Mouse (Mus musculus) embryo, embryonic 9.5 days (tissue): ENCODE results near the gene Prkcb.

Source experiments
- DNase-seq: peaks from one replicate; pipeline ENCODE4 v3.0.0-alpha.2; 2017; ENCODE audit errors: extremely low spot score

Prkcb gene

DNA sequence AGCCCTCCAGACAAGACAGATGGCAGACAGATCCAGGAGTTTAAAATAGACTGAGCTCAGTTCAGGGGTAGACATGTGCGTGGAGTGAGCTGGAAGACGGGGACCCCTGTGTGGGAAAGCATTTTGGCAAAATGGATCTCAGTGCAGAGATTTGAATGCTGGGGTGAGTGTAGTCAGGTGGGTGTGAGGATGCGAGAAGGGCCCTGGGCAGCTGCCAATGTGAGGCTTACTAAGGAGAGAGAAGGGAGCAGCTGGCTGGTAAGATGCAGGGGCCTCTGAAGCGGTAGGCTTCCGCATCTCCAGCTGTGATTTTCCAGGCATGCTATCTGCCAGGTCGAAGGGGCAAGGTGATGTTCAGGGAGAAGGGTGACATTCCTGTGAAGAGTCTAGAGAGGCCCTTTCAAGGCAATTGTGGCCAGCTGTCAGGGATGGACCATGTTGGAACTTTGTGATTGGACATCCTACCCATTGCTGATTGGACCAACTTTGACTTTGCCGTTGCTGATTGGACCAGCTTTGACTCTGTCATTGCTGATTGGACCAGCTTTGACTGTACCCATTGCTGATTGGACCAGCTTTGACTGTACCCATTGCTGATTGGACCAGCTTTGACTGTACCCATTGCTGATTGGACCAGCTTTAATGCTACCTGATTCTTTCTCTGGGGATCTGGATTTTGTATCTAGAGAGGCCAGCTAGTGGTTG lies 78.9 kb downstream of the Prkcb start:
- no peak for DNase-seq

DNA sequence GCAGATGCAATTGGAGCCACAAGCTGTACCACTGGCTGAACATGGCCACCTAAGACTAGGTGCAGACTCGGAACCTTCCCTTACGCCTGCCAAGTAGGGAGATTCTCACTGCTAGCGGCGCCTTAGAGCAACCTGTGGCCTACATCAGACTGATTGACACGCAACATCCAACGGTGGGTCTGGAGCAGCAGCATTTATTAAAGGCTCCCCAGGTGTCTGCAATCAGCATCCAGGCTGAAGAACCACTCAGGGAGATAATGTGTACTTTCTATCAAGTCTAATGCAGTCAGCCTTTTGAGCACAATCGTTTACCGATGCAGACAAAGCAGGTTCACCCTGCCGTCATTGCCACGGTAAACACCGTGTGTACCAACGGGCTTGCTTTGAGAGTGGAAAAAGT lies 81.9 kb downstream of the Prkcb start:
- no peak for DNase-seq

DNA sequence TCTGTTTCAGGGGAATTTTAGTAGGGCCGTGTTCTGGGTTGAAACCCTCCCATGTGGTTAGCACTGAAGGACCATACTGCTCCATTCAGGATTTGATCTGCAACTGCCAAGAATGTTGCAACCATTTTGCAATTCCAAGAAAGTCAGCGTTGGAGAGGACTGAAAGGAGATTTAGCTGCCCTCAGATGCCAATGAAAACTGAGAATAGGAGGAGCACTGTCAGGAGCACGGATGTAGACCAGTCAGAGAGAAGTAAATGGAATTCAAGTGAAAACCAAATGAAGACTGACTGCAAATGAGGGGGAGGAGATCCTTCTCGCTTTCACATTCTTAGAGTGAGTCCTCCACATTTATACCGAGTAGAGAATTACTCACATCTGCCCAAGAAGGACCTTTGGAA lies 83.4 kb downstream of the Prkcb start:
- no peak for DNase-seq

DNA sequence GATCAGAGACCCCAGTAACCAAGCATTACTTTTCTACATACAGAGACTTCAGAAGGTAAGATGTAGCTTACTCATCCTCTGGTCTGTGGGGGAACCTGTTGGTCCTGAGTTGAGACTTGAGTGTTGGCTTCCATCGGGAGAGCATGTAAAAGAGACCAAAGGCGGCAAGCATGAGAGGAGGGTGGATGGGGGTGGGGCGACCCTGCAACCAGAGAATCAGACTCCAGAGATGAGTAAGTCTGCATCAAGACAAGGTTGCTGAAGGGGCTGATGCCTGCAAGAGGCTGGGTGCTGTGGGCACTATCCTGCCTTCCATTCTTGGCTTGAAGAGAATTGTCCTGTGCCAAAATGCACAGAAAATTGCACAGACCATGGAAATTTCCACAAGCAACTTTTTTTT lies 83.8 kb downstream of the Prkcb start:
- DNase-seq: no peak

DNA sequence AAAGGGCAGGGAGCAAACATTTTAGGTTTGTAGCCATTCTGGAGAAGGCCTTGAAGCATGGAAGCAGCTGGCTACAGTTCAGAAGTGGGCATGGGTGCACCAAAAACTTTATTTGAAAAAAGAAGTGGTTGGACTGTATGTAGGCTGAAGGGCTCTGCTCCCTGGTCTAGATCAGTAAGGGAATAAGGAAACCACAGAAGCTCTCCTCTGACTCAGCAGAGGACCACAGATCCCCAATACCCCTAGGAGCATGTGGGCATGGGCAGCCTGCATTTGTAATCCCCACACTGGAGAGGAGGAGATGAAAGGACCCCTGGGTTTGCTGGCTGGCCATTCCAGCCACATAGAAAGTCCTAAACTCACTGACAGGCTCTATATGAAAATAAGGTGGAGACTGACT lies 88.3 kb downstream of the Prkcb start:
- no peak for DNase-seq

DNA sequence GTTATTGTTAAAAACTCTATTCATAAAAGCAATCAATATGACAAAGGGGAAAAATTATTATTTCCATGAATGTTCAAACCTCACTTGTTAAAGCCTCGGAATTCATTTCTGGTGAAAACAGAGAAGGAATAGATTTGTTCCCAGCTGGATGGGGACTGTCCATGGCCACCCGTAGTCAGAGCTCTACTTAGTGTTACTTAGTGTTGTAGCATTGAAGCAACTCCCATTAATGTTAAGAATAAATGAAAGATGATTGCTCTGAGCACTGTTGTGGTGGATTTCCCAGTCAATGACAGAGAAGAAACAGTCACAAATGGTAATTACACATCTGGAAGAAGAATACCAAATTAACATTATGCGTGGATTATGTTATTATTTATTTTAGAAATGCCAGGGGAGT lies 89.4 kb downstream of the Prkcb start:
- no peak for DNase-seq

DNA sequence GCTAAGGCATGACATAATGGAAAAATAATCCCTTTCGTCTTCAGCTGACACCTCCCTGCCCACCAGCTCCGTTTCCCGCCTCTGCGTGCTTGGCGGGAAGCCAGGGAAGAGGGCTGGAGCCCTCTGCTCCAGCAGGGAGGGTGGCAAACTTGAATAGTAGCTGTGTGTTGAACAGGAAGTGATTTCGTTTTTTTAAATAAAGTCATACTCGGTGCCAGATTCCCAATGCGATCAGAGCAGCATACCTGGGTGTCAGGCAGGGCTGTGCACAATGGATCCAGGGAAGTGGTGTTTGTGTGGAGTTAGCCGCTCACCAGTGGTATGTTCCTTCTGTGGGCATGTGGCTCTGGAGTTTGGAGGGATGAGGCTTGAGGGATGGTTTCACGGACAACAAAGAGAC lies 89.9 kb downstream of the Prkcb start:
- no peak for DNase-seq

DNA sequence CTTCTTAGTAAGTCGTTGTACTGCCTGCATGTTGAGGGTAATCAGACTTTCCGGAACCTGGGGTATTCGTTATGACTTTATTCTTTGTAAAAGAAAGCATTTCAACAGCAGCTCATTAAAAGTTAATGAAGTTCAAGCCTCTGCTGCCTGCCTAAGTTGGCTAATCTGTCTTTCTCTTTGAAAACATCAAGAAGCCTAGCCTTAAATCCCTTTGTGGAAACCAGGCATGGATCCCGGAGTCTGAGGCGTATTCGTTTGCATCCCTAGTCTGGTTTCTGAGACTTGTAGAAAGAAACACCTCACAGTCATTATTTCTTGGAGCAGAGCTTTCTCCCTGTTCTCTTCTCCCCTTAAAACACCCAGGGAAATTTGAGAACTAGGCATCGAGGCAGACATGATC lies 90.7 kb downstream of the Prkcb start:
- DNase-seq: no peak

DNA sequence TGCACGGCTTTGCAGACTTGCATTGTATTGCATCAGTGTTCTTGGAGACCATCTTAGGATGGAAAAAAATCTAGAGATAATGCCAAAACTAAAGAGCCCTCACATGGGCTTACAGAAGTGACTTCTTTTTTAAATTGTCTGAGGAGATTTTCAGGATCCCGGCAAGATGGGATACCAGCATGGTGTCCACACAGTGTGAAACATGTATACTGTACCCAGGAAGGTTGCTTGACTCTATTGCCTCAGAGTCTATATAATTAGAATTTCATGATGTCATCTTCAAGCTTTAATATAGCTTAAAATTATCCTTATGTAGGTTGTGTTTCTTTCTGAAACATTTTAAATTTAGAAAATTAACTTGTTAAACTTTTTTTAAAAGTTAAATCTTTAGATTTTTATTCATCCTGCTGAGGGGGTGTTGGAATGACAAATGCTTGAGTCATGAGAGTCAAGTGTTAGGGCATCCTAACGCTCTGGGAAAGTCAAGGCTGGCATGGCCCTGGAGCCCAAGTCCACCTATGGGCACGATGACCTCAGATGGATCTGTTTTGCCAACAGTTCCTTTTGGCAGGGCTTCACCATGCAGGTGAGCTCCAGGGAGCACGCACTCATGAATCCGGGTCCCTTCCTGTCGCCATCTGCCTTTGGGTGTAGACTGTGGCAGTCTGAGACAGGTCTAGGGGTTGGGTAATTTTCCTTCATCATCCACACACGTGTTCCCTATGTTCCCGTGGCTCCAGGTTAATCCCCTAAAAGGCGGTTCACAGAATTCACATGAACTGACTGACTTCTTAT lies 92.0 kb downstream of the Prkcb start:
- no peak for DNase-seq

DNA sequence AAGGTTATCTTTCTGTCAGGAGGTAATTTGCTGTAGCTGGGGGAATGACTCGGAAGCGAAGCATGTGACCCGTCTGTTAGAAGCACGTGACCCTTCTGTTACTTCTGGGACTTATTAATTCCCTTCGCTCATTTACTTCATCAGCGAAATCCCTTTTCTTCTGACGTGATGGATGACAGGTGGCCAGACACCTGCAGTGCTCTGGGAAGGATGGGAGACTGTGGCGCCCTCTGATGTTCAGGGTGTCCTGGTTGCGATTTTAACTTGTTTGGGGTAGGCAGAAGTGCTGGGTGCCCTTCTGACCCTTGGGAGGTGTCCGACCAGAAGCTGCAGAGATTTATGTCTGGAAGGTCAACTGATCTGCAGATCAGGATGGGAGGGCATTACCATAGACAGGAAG lies 93.0 kb downstream of the Prkcb start:
- peak; percentile 18 for DNase-seq

DNA sequence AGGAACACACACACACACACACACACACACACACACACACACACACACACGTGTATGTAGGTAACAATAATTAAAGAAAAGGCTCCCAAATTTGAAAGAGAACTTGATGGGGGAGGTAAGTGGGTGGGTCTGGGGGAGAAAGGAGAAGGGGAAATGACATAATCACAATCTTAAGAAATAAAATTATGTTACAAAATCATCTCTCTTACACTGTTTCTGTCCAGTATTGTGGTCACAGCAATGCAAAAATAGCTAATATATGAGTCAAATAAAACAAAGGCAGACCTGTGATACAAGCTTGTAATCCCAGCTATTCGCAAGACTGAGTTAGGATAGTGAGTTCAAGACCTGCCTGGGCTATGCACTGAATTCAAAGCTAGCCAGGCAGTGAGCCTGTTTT lies 94.7 kb downstream of the Prkcb start:
- no peak for DNase-seq

DNA sequence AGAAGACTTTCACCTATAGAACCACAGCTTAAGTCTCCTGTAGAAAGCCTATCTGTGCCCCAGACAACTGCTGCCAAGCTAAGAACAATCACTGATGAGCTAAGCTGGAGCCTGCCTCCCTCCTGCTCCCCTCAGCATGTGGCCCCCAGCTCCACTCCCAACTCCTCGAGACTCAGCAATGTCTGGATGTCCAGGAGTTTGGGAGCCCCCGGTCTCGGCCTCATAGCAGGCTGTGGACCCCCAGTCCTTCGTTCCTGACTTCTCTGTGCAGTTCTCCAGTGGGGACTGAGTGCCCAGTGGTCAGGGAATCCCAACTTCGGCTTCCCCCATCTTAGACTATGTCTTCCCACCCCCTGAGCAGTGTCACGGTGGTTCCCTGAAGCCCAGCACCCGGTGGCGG lies 96.3 kb downstream of the Prkcb start:
- DNase-seq: no peak

DNA sequence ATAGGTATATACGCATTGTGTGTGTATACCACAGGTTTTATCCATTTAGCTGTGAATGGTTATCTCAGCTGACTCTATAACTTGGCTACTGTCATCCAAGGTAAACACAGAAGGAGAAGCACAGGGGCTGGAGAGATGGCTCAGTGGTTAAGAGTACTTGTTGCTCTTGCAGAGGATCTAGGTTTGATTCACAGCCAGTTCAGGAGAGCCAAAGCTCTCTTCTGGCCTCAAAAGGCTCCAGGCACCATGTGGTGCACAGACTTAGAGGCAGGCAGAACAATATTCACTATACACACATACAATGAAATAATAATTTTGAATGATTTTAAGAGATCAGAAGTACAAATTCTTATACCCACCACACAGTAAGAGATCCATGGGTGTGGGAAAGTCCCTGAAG lies 98.0 kb downstream of the Prkcb start:
- DNase-seq: no peak

DNA sequence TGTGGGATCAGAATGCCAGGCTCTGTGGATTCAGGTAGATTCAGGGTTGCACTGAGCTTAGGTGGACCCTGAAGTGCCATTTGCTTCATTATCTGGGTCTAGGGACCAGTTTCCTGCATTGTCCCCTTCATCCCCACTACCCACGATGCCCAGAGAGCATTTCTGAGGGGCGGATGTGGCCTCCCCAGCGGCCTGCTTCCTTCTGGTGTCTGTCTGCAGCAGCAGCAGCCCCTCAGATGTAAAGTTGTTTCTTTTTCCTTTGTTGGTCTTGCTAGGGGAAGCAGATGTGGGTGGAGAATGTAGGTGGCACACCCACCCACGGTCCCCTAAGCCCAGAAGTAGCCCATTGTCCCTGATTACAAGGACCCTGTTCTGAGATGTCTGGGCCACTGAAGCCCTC lies 99.3 kb downstream of the Prkcb start:
- no peak for DNase-seq

DNA sequence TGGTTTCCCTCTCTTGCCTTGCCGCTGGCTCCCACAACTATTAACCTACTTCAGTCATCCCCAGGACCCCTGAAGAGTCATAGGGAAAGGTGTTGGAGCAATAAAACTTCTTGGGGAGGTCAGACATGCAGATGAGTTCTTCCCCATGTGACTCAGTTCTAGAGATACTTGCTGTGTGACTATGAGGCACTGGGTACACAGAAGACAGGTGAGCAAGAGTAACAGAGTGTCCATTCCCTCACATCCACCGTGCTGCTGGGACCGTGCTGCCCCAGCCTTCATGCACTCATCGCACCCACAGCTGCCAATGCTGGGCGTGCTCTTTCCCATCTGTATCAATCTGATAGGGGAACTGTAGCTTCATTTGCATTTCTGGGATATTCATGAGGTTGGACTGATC lies 100.3 kb downstream of the Prkcb start:
- no peak for DNase-seq

DNA sequence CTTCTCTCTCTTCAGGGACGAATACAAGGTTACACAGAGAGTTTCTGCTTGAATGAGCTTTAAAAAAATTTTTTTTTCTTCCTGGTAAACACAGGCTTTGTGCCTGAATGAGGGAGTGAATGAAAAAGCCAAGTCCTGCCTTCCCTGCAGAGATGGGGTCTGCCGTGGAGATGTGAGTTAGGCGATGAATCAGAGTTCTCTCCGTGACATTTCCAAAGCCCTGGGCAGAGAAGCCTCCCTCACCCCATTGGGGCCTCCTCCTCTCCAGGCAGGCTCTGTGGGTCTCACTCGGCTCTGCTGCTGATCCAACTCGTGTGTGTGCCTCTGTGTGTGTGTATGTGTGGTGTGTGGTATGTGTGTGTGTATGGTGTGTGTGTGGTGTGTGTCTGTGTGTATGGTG lies 101.1 kb downstream of the Prkcb start:
- DNase-seq: no peak

DNA sequence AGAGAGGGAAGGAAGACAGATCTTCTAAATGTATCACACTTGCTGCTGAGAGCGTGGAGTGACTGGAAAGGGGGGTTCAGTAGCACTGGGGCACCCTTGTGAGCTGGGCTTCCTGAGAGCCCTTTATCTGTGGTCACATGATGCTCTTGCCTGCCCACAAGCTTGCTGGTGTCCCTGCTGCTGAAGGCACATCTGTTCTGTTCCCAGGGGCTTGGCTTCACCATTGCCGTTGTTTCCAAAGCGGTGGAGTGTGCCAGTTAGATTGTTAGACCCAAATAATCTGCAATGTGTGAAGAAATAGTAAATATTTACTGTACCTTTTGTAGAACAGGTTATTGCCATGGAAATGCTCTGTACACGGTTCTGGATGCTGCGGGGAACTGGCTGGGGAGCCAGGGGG lies 101.6 kb downstream of the Prkcb start:
- no peak for DNase-seq

DNA sequence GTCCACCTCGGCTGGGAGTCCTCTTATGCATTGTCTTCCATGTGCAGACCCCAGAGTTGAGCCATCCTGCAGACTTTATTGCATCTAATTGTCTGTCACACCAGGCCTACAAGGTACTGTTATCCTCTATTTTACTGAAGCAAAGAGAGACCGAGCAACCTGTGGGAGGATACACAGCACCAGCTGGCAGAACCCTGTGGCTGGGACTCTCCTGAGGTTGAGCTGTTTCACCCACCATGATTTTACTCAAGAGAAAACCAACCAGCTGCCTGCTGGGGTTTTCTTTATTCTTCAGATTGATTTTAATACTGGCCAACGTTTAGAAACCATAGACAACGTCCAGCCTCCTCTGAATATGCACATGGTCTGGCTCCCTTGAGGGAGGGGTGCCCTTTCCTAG lies 102.1 kb downstream of the Prkcb start:
- no peak for DNase-seq

DNA sequence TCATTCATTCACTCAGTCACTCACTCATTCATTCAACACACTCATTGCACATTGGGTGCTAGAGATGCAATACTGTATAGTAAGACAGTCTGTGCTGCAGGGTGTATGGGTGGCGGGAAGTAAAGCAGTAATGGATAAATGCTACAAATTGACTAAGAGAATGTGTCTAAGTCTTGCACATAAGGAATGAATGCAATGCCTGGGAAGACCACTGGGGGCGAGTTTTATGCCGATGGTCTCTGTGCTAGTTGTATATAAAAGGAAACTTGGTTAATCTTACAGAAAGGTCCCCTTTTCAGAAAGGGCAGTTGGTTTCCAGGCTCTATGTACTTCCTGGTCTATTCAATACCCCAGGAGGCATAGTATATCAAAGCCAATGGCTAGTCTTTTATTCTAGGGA lies 102.8 kb downstream of the Prkcb start:
- DNase-seq: no peak

DNA sequence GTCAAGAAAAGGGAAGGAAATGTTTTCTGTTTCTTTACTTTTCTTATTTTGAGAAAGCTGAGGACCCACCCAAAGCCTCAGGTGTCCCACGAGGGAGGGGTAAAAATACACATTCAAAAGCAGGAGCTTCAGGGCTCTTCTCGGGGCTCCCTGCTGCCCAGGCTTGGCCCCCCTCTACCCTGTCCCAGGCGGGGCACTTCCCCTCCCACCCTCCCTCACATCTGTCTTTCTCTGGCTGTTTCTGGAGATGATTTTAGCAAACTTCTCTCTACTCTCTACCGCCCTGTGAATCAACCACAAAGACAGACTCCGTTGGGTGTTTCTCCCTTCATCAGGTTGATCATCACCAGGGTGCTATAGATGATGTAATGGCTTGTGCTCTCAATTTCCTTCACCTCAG lies 105.4 kb downstream of the Prkcb start:
- no peak for DNase-seq

DNA sequence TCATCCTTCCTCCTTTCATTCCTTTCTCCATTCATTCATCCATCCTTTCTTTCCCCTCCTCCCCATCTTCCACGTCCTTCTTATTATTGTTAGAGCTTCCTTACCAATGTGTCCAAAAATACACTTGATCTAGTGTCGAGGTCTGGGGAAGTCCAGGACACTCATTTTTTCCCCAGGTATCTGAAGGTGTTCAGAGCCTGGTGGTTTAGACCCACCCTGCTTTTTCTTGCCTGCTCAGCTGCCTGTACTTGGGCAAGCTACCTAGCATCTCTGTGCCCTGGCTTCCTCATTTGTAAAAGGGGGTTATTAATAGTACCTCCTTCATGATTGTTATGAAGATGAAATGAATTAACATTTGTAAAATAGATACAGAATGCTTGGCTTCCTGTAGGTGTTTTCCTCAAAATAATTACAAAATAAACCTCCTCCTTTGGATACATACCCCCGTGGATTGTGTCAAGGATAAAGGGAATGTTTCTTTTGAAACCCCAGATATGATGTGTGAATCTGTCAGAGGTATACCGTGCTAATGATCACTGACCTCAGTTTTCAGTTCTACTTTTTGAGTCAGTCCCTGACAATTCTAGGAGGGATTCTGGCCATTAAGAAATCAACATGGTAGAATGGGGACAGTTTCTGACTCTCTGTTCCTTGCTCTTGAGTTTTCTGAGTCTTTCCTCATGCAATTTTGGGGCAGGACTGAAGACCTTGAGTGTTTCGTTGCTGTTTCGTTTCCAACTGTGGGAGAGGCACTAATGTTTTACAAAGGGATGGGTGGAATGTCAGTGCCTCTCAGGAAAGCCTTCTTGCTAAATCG lies 106.8 kb downstream of the Prkcb start:
- DNase-seq: no peak

DNA sequence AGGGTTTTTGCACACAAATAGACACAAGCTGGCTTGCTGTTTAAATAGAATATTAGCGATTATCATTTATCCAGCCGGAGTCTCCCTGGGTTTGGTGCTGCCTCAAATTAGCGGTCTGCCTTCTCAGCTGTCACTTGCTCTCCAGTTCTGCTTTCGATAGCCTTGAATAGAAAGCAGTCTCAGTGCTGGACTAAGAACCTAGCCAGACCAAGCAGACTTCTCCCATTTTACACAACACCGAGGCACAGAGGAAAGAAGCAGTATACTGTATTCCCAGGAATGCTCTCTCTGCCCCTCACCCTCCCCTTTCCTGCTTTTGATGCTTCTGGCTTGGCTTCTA lies 107.4 kb downstream of the Prkcb start:
- no peak for DNase-seq

DNA sequence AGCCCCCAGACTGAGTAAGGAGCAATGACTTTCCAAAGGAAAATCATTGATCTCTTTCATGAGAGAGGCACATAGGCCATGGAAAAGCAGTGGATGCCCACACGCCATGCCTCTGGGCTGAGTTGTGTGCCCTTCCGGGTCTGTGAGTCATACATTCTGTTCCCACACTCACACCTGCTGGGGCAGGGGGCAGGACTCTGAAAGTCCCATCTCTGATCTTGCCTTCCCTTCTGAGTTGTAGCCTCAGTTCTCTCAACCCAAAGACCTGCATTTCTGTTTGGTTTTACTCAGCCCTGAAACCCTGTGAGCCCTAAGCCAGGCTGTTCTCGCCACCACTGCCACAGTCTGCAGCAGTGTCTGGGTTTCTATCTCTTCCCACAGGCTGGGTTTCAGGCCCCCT lies 109.1 kb downstream of the Prkcb start:
- DNase-seq: no peak
